Mouse (Mus musculus) olfactory bulb, adult 2 months (tissue): Measurements from ENCODE around the gene Sesn3. TPM values are rescaled to one million over a fixed set of nuclear protein-coding genes. Genes with fewer than 3 reads are reported as not detected.

ENCODE experiments used
- H3K27ac ChIP-seq: fragments of 200-500 bp; 2 replicates; pipeline ENCODE4 v1.5.1; 2012; ENCODE audit warnings: low read depth, low read length; ENCODE audit not compliant: insufficient read depth
- H3K4me1 ChIP-seq: fragments of 200-500 bp; 2 replicates; pipeline ENCODE4 v1.6.1; 2012; ENCODE audit warnings: low read length; ENCODE audit not compliant: control insufficient read depth, insufficient read depth
- H3K4me3 ChIP-seq: fragments of 200-500 bp; 2 replicates; pipeline ENCODE4 v1.5.1; 2012; ENCODE audit warnings: mild to moderate bottlenecking, low read depth, low read length, moderate library complexity; ENCODE audit not compliant: insufficient read depth
- CTCF ChIP-seq: fragments of 200-500 bp; IDR thresholded peaks from 2 replicates; pipeline ENCODE4 v1.5.1; 2012; ENCODE audit warnings: low read depth, mild to moderate bottlenecking, low read length, moderate library complexity; ENCODE audit not compliant: insufficient read depth
- POLR2A ChIP-seq: fragments of 200-500 bp; IDR thresholded peaks from 2 replicates; pipeline ENCODE4 v1.6.1; 2012; ENCODE audit warnings: mild to moderate bottlenecking, low read depth, low read length, moderate library complexity; ENCODE audit not compliant: insufficient read depth
- WGBS: fragments of 180-500 bp; shearing (Covaris S2); methylation state at CpG from one replicate; pipeline ENCODE4 v1.1.7; 2018; 5-methylcytosine and 5-hydroxymethylcytosine counted together
- polyA plus RNA-seq: library from polyadenylated mRNA; stranded (reverse); fragments of >200 nt; gene quantifications from 2 replicates; pipeline ENCODE4 v1.2.4, GENCODE M21; 2012; ENCODE audit warnings: low replicate concordance; ENCODE audit not compliant: missing spikeins, insufficient read depth, insufficient read length

Gene Sesn3
- polyA plus RNA-seq, 1 experiment = 243 TPM

DNA sequence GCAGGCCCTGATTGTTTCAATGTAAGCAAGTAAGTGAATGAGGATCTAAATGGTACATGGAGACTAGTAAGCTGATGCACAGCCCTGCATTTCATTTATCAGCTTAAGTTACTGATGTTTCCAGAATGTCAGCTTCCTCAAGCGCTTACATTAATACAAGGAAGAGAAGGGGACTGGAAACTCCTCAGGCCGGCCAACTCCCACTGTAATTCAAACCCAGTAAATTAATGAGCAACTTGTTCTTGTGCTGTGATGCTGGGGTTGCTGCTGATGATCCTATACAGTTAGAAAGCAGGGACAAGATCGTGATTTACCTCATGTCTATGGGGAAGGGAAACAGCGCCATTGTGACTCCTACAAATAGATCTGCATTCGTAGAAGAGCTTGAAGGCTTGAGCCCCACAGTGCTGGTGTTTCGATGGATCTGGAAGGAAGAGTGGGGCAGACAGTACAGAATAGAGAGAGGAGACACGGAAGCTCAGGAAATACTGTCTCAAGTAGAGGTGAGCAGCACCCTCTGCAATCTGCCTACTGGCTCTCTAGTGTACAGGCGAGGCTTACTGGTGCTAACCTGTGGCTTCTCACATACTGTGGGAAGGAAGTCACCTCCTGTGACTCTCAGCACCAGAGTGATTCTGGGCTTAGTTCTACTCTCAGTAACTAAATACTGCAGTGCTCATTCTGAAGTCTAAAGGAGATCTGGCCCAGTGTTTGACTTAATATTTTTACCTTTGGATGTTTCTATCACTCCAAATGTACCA lies 21.0 kb downstream of the Sesn3 start:
- H3K4me3 ChIP-seq = no peak overlapping the region
- no peaks in the 10 kb centered on the region; the same call in 1 of the 2 replicates for H3K4me1 ChIP-seq
- H3K27ac ChIP-seq = no peak overlapping the region
- TF ChIP-seq POLR2A (no peak), CTCF (no peak)
- WGBS = 84% methylated on average over 8 of the region's 8 CpGs

DNA sequence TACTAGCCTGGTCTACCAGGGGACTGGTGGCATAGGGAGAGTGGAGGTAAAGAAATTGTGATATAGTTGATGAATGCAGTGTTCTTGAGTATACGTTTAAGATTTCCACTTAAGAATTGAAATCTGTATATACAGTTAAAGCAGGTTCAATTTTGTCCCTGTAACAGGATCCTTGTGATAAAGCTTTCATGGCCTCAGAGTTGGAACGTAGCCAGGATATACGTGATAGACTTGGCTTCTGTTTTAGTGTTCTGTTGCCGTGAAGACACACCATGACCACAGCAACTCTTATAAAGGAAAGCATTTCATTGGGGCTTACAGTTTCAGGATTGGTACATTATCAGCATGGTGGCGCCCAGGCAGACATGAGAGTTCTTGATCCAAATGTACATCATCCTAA lies 22.3 kb downstream of the Sesn3 start:
- TF ChIP-seq CTCF (no peak), POLR2A (no peak)
- WGBS = 88% methylated on average over 5 of the region's 5 CpGs
- Histone ChIP-seq H3K4me3 (no peak overlapping the region), H3K27ac (no peak overlapping the region), H3K4me1 (no peaks in the 10 kb centered on the region; the same call in 1 of the 2 replicates)

DNA sequence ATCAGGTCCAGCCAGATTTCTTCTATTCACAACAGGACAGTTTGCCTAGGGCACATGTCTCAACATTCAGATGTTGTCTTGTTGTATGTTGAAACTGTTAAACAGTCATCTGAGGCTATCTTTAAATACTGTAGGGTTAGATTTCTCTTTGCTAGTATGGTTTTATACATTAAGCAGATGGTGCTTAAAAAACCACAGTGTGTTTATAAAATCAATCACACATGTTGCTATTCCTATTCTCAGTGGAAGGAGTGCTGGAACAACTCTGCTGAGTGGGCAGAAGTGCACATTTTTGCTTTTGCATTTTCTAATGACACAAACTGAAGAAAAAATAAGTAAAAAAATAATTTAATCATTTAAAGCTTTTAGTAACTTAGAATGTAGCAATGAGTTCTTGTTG lies 25.0 kb downstream of the Sesn3 start:
- H3K27ac ChIP-seq = no peak overlapping the region
- no peaks in the 10 kb centered on the region; the same call in 1 of the 2 replicates for H3K4me1 ChIP-seq
- TF ChIP-seq POLR2A (no peak), CTCF (no peak)
- H3K4me3 ChIP-seq = no peak overlapping the region

DNA sequence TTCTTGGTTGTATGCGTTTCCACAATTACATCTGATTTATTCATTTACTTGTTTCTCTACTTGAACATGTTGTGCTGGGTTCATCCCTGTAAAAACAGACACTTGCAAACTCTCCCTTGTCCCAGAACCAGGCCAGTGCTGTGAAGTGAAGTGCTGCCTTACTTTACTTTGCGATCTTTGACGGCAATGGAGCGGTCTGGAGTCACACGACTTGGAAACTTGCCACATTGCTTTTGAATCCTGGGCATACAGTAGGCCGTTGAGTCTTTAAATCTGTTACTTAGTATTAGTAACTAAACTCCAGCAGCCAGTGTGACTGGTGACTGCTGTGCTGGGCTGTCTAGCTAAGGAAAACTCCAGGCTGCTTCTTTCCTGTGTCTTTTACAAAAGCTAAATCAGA lies 25.9 kb downstream of the Sesn3 start:
- Histone ChIP-seq H3K4me1 (no peaks in the 10 kb centered on the region; the same call in 1 of the 2 replicates), H3K4me3 (no peak overlapping the region), H3K27ac (no peak overlapping the region)
- TF ChIP-seq CTCF (no peak), POLR2A (no peak)
- 53% methylated on average over 6 of the region's 6 CpGs for WGBS

DNA sequence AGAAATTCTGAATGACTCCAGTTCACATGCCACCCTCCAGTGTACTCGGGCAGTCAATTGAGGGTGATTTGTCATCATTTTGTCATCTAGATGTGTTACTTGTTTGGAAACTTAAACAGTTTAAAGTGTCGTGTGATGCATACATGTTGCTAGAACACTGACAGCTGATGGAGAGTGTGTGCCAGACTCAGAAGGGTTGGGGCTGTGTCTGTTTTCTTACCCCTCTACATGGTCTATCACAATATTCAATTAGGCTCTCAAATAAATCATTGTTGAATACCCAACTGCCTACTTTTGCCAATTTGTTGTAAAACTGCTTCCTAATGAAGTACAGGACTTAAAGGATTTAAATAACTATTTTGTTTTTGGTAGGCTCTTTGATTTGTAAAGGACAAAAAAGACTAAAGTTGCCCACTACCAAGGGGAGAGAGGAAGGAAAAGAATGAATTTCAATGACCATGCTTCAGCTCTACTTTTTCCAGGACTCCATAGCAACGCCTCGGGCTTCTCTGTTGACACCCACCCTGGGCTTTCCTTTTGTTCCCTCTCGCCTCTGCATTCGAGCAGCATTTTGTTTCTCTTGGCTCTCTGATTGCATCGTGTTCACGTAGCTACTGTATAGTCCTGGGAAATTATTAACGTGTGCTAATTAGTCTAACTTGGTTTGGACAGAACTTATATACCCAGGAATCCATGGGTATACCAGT lies 29.5 kb downstream of the Sesn3 start:
- no peak overlapping the region for H3K4me3 ChIP-seq
- no peak overlapping the region for H3K27ac ChIP-seq
- H3K4me1 ChIP-seq = no peaks in the 10 kb centered on the region; the same call in 1 of the 2 replicates
- no peak for TF ChIP-seq CTCF
- TF ChIP-seq POLR2A = no peak
- 22% methylated on average over 9 of the region's 9 CpGs for WGBS

DNA sequence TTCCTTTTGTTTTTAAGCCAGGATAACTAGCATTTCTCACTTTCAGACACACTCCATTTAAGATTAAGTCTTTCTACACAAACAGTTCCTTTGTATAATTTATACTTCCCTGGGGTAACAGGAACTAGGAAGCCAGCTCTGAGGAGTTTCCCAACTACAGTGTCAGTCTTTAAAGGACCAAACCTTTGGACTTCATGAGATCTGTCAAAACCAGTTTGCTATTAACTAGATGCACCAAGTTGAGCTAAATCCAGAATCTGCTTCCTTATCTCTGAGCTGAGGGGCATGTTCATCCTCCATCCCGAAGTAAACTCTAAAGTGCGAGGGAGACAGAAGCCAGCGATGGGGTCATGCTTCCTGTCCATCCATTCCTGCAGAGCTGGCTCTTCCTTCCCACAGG lies 32.5 kb downstream of the Sesn3 start:
- Histone ChIP-seq H3K27ac (no peak overlapping the region), H3K4me3 (no peak overlapping the region), H3K4me1 (no peaks in the 10 kb centered on the region)
- TF ChIP-seq POLR2A (no peak), CTCF (no peak)
- WGBS = 93% methylated on average over 3 of the region's 3 CpGs

DNA sequence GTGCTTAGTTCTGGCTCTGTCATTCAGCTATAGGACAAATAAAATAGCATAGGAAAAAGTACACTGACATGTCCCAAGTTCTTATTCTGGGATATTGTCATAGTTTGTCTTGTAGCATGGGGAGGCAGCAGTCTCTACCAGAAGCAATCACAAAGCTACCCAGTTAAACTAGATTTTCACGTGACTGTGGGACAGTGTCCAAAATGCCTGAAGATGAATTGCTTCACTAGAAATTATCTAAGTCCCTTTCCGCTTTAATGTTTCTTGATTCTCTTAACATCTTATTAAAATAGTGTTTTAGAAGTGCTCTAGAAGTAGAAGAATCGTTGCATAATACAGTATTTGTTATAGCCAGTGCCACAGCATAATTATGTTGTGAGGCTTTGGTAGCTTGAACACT lies 39.1 kb downstream of the Sesn3 start:
- 34% methylated on average over 3 of the region's 3 CpGs for WGBS
- Histone ChIP-seq H3K4me3 (no peak overlapping the region), H3K4me1 (no peaks in the 10 kb centered on the region), H3K27ac (no peak overlapping the region)
- TF ChIP-seq CTCF = no peak
- TF ChIP-seq POLR2A = no peak

DNA sequence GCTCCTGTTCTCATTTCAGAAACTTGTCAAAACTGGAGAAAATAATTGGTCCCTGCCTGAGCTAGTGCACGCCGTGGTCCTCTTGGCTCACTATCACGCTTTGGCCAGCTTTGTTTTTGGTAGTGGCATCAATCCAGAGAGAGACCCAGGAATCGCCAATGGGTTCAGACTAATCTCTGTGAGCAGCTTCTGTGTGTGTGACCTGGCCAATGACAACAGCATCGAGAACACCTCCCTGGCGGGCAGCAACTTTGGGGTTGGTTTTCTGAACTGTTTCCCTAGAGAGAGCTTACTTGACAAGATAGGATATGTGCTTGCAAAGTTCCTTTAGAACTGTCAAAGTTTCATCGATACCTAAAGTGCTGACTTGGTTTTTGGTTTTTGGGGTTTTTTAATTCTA lies 39.6 kb downstream of the Sesn3 start:
- TF ChIP-seq POLR2A = no peak
- no peak for TF ChIP-seq CTCF
- 42% methylated on average over 7 of the region's 7 CpGs for WGBS

DNA sequence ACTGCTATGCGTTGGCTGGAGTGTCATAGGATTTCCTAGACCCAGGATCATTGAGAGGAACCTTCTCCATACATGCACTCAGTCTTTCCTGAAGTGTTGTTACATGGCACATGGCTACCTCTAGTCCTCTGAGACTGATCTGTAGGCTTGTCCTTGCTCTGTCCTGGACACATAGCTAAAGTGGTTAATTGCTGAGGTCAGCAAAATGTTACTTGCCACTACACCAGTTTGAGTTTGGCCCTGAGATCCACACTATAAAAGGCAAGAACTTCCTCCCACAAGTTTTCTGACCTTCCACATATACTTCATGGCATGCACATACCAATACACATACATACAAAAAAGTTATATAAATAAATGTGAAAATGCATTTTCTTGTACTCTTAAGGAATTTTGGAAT lies 41.8 kb downstream of the Sesn3 start:
- Histone ChIP-seq H3K27ac (no peak overlapping the region), H3K4me3 (no peak overlapping the region), H3K4me1 (no peaks in the 10 kb centered on the region)
- 100% methylated on average over 1 of the region's 1 CpGs for WGBS
- TF ChIP-seq CTCF = no peak
- TF ChIP-seq POLR2A = no peak

More for the DNA sequence above, 39.6 kb downstream of the Sesn3 start:
- Histone ChIP-seq H3K4me1 (no peaks in the 10 kb centered on the region), H3K4me3 (no peak overlapping the region), H3K27ac (no peak overlapping the region)
